Mouse (Mus musculus) embryo, embryonic 10.5 days (tissue): Measurements from ENCODE around the gene Invs.
A peak's percentile ranks its signal among the peaks of the same experiment; 100 is the strongest.

Experiments
- DNase-seq: peaks from one replicate; pipeline ENCODE4 v3.0.0-alpha.2; 2015; ENCODE audit warnings: low spot score

The Invs gene

DNA sequence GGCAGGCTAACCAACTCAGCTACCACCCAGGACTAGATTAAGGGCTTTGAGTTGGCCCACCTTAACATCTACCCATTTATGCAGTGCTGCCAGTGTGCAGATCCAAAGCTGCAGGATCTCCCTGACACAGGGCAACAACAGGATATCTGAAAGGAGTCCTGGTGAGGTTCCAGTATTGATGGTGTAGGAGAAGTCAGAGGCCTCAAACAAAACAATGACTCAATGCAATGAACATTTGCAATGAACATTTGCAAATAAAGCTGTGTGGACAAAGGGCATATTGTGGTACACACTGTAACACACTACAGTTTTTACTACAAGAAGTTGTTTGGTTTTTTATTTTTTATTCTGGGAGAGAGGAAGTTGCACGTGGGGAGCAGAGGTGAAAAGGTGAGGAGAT is 181.5 kb downstream of the Invs start:
- DNase-seq = no peak

DNA sequence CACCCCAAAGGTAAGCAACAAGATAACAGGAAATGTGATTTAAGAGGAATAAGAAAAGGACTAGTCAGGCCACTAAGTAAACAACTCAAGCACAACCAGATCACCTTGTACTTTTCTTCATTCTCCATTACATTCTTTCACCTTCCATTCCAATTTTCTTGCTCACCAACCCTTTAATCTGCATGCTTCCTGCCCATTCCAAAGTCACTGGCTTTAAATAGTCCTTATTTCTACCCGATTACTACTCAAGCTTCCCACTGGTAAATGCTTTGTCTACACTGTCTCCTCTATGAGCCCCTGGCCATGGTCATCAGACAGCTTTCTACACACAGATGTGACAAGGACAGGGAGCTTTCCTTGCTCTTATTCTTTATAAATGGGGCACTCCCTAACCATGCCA is 191.4 kb downstream of the Invs start:
- DNase-seq = no peak

DNA sequence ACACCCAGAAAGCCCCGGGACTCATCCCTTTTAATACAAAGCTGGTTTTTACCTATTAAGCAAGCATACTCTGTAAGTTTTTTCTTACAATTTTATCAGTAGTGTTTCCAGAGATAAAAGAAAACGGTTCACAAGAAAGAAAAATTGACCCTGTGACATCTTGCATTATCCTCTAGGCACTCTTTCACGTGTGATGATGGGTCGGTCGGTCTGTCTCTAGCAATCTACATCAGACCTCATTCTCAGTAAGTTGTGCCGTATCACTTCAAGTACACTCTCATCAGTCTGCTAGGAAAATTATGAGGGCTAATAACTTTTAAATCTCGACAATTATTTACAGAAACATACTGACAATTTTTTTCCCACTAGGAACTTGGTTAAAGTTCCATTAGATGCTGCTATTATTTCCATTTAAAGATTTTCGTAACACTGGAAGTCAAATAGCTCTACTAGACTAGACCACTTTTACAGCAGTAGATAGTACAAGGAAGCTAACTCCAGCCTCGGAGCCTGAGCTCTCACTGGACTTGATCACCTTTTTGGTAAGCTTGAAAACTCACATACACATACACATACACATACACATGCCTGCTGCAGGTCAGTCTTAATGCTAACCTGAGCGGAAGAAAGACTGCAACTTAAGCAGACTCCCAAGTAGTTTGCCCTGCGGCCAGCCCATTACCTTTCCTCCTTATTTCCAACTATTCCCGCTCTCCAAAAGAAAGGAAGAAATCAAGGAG is 192.7 kb downstream of the Invs start:
- DNase-seq = no peak

DNA sequence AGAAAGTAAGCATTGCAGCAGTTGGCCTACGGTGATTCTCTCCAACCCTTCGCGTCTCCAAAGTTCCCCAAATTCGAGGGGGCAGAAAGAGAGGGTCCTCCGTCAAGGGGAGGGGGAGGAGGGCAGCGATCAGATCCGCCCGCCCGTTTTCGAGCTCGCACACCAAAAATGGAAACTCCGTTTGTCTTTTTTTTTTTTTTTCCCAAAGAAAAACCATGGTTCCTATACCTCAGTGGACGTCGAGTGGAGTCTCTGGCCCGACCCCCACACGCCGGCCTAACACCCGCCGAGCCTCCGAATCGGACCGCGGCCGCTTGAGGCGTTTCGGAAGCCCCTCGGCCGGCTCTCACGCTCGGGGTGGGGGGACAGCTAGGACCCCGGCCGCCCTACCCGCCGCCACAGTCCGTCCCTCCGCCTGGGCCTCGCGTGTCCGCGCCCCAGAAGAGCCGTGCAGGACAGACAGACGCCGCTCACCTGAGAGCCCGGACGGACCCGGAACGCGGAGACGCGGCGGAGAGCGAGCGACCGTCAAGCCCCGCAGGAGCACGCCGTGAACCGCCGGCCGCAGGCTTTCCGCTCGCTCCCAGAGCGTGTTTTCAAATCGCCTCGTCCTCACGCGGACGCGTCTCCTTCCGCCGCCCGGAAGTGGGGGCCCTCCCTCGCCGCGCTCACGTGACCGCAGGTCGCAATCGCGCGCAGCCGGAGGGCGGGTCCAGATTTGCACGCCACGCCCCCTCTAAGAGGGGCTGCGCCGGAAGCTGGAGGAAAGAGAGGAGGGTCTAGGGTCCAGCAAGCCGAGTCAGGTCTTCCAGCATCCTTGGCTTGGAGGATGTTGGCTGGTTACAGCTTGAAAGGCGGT is 193.5 kb downstream of the Invs start, which contains the start of gene Tex10:
Gene Tex10 (minus strand): TSS at position 668 of the 859 bp plus-strand sequence.
- DNase-seq = peak; percentile 95

DNA sequence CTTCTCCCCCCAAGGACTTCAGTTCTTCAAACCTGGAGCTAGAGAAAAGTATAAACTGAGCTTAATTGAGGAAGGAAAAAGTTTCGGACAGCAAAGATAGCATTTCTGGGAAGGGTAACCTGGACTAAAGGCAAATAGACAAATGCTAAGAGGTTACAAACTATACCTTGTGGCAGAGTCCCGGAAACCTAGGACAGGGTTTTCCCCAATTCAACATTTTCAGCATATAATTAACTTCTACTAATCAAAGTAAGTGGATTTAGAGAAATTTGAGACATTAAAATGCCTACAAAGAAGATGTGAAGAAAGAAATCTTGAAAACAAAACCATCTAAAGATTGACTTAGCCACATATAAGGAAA is 194.1 kb downstream of the Invs start:
- DNase-seq = no peak

DNA sequence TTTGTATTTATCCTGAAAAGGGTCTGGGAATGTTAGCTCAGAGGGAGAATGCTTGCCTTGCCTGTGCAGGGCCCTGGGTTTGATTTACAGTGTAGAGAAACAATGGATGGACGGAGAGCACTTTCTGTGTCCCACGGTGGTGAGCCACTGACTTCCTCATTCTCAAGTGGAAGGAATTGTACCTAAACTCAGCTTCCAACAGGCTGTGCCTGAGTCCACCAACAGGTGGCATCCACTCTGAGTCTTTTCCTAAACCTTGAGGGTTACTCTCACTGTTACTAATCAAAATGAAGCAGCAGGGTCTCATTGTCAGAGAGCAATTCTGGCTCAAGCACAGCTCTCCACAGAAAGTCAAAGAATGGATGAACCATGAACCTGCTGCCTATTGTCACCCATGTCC is 201.7 kb downstream of the Invs start:
- DNase-seq = peak; percentile 61
